Mouse (Mus musculus) stomach, postnatal 0 days (tissue): ENCODE data around the gene Tsen54. TPM values are rescaled to one million over a fixed set of nuclear protein-coding genes. Genes with fewer than 3 reads are reported as not detected.

ENCODE experiments used
- ATAC-seq: fragments of 200-750 bp; cut with Nextera tagmentation; 2 replicates; pipeline ENCODE4 v1.8.0; 2017; ENCODE audit not compliant: low FRiP score, low TSS enrichment
- DNase-seq: peaks from one replicate; pipeline ENCODE4 v3.0.0-alpha.2; 2016; ENCODE audit warnings: low spot score
- H3K27ac ChIP-seq: fragments of 300-500 bp; sonication (generic); replicated peaks from 2 replicates; pipeline ENCODE4 v1.5.1; 2014; ENCODE audit warnings: mild to moderate bottlenecking, control low read depth
- H3K27me3 ChIP-seq: fragments of 300-500 bp; sonication (generic); 2 replicates; pipeline ENCODE4 v1.6.1; 2014; ENCODE audit warnings: low read length; ENCODE audit not compliant: control insufficient read depth, insufficient read depth
- H3K36me3 ChIP-seq: fragments of 300-500 bp; sonication (generic); 2 replicates; pipeline ENCODE4 v1.6.1; 2014; ENCODE audit warnings: low read length, mixed read lengths; ENCODE audit not compliant: control insufficient read depth, insufficient read depth
- H3K4me1 ChIP-seq: fragments of 300-500 bp; sonication (generic); replicated peaks from 2 replicates; pipeline ENCODE4 v1.6.1; 2014; ENCODE audit warnings: antibody characterized with exemption; ENCODE audit not compliant: control insufficient read depth, insufficient read depth
- H3K4me2 ChIP-seq: fragments of 300-500 bp; sonication (generic); replicated peaks from 2 replicates; pipeline ENCODE4 v1.6.1; 2014; ENCODE audit warnings: low read depth, mild to moderate bottlenecking, control low read depth, moderate library complexity
- H3K4me3 ChIP-seq: fragments of 300-500 bp; sonication (generic); 2 replicates; pipeline ENCODE4 v1.5.1; 2014; ENCODE audit warnings: low read depth, low read length, control low read depth
- H3K9ac ChIP-seq: fragments of 300-500 bp; sonication (generic); 2 replicates; pipeline ENCODE4 v1.6.1; 2014; ENCODE audit warnings: mild to moderate bottlenecking, low read length, control low read depth, mixed read lengths
- H3K9me3 ChIP-seq: fragments of 300-500 bp; sonication (generic); 2 replicates; pipeline ENCODE4 v1.6.1; 2016; ENCODE audit warnings: low read length; ENCODE audit not compliant: control insufficient read depth
- CTCF ChIP-seq: IDR thresholded peaks from 2 replicates; pipeline ENCODE4 v1.5.1; 2016; ENCODE audit warnings: antibody characterized with exemption, low read depth, mild to moderate bottlenecking, moderate library complexity
- EP300 ChIP-seq: optimal IDR thresholded peaks from 2 replicates; pipeline ENCODE3; 2016; ENCODE audit warnings: antibody characterized with exemption
- WGBS: fragments of 180-500 bp; shearing (Covaris S2); extraction: QIAGEN DNeasy Blood & Tissue Kit; methylation state at CpG from one replicate; pipeline ENCODE4 v1.1.7; 2014; 5-methylcytosine and 5-hydroxymethylcytosine counted together
- polyA plus RNA-seq: library from polyadenylated mRNA; unstranded; fragments of >200 nt; fragmentation: Nextera tagmentation; extraction: Ambion mirVana; gene quantifications from 2 replicates; pipeline ENCODE4 v1.2.1, GENCODE M21; 2015

Tsen54 gene
- polyA plus RNA-seq, 1 experiment from 2014 or later, result 18.8 TPM

DNA sequence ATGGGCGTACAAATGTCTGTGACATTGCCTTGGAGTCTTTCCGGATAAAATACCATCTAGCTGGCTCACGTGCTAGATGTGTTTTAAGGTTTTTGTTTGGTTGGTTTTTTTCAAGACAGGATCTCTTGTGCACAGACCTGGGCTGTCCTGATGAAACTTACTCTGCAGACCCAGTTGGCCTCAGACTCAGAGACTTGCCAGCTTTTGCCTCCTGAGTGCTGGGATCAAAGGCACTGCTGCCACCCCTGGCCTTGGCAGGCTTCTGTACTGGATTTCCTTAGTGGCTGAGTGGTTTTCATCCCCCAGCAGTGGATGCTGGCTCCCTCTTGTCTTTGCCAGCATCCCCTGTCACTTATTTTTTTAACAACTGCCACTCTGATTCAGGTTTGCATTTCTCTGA lies 45.6 kb upstream of the Tsen54 start:
- ATAC-seq (no peak), DNase-seq (no peak)
- no peaks in the 10 kb centered on the region for H3K9me3 ChIP-seq
- no peak overlapping the region for H3K9ac ChIP-seq
- H3K4me1 ChIP-seq, result 0 out of 2 replicates have a peak, but pooled peaks cover 3% of the 10 kb centered on the region
- no peak overlapping the region for H3K4me2 ChIP-seq
- H3K27me3 ChIP-seq, result no peaks in the 10 kb centered on the region
- no peaks in the 10 kb centered on the region for H3K36me3 ChIP-seq
- H3K4me3 ChIP-seq, result no peak overlapping the region
- no peak for TF ChIP-seq EP300
- no peak for TF ChIP-seq CTCF
- 88% methylated on average over 3 of the region's 3 CpGs for WGBS
- no peak overlapping the region for H3K27ac ChIP-seq

DNA sequence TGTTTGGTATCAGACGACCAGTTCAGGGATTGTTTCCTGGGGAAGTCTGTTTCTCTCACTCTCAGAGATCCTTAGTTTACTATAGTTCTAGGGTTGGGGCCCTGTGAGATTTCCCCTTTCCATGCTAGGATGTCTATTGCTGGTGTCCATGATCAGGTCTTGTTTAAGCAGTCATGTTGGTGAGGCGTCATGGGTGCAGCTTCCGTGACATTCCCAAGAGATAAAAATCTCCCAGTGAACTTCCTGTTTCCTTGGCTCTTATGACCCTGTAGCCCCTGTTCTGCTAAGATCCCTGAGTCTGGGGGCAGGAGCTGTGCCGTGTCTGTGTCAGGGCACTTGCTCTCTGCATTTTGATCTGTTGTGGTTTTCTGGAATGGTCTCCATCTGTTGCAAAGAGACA lies 39.9 kb upstream of the Tsen54 start:
- Histone ChIP-seq H3K4me3 (no peak overlapping the region), H3K27ac (no peak overlapping the region; the same call in 1 of the 2 replicates), H3K9me3 (no peaks in the 10 kb centered on the region), H3K9ac (no peak overlapping the region), H3K27me3 (no peaks in the 10 kb centered on the region), H3K36me3 (no peaks in the 10 kb centered on the region), H3K4me1 (peaks cover 9% of the 10 kb centered on the region), H3K4me2 (no peak overlapping the region)
- DNase-seq, result no peak
- 47% methylated on average over 4 of the region's 4 CpGs for WGBS
- TF ChIP-seq EP300 (no peak), CTCF (no peak)
- ATAC-seq, result no peak

DNA sequence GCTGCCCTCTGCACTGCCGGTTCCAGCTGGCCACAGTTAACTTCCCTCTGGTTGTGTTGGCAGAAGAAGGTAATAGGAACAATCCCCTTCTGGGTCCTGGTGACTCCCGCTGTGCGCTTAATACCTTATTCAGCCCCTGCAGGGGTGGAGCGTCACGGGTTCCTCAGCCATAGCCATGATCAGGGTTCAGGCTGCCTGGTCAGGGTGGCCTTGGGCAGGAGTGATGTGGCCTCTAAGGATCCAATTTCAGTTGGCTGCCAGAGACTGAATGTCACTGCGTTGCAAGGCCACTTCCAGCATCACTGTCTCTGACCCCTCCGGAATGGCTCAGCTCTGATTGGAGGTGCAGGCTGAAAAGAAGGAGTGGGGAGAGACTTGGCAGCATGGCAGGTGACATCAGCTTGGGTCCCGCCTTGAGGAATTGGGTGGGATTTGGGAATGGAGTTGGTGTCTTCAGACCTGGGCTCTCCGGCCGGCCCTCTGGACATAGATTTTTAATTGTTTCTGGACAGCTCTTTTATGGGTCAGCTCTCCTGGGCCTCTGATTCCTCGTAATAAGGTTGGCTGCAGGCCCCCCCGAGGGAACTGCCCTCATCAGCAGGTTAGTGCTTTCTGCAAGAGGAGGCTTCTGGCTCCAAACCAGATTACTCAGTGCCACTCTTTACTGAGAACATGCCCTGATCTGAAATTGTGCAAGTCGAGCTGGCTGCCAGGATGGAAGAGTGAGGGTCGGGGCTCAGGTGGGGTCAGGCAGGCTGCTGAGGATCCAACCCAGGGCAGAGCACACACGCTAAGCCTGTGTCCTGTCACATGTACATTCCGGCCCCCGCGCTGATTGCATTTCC lies 38.5 kb upstream of the Tsen54 start:
- H3K9ac ChIP-seq, result peak overlapping the region; percentile 13
- DNase-seq (no peak), ATAC-seq (no peak)
- no peaks in the 10 kb centered on the region for H3K27me3 ChIP-seq
- H3K27ac ChIP-seq, result peak overlapping the region; percentile 87
- no peaks in the 10 kb centered on the region for H3K9me3 ChIP-seq
- no peak for TF ChIP-seq EP300
- TF ChIP-seq CTCF, result no peak
- H3K4me2 ChIP-seq, result peak overlapping the region; percentile 27
- H3K36me3 ChIP-seq, result no peaks in the 10 kb centered on the region
- 46% methylated on average over 18 of the region's 18 CpGs for WGBS
- H3K4me3 ChIP-seq, result peak overlapping the region; percentile 2; the same call in 1 of the 2 replicates
- peaks cover 17% of the 10 kb centered on the region for H3K4me1 ChIP-seq

- no peaks in the 10 kb centered on the region for H3K9me3 ChIP-seq
- ATAC-seq (no peak), DNase-seq (no peak)
- no peak overlapping the region for H3K9ac ChIP-seq
- H3K4me3 ChIP-seq, result no peak overlapping the region
- no peak overlapping the region for H3K4me2 ChIP-seq
- TF ChIP-seq CTCF, result no peak
- no peak for TF ChIP-seq EP300
- no peaks in the 10 kb centered on the region for H3K36me3 ChIP-seq
- H3K4me1 ChIP-seq, result peaks cover 17% of the 10 kb centered on the region
- peak overlapping the region; percentile 87 for H3K27ac ChIP-seq
- 63% methylated on average over 9 of the region's 9 CpGs for WGBS
- H3K27me3 ChIP-seq, result no peaks in the 10 kb centered on the region
These were observed 37.6 kb upstream of the Tsen54 start for GRCm38 (mm10) chr11:115776954-115777353.

- H3K9ac ChIP-seq, result no peak overlapping the region
- WGBS, result 74% methylated on average over 17 of the region's 17 CpGs
- H3K36me3 ChIP-seq, result no peaks in the 10 kb centered on the region
- peaks cover 17% of the 10 kb centered on the region for H3K4me1 ChIP-seq
- DNase-seq (peak; percentile 54), ATAC-seq (peak; percentile 18)
- H3K9me3 ChIP-seq, result no peaks in the 10 kb centered on the region
- TF ChIP-seq CTCF (peak; percentile 20; the same call in 1 of the 2 replicates), EP300 (peak; percentile 38)
- no peak overlapping the region for H3K4me3 ChIP-seq
- H3K27me3 ChIP-seq, result no peaks in the 10 kb centered on the region
- H3K4me2 ChIP-seq, result no peak overlapping the region
- H3K27ac ChIP-seq, result peak overlapping the region; percentile 87
These were observed 36.8 kb upstream of the Tsen54 start for GRCm38 (mm10) chr11:115777487-115778335.
